Mouse (Mus musculus): ENCODE measurements around the gene Ifna5.
"Not testable (repeated sequence)": the region's sequence is repeated elsewhere in the genome, so short reads cannot be mapped to it uniquely, and the experiment has no call there.

The Ifna5 gene

DNA sequence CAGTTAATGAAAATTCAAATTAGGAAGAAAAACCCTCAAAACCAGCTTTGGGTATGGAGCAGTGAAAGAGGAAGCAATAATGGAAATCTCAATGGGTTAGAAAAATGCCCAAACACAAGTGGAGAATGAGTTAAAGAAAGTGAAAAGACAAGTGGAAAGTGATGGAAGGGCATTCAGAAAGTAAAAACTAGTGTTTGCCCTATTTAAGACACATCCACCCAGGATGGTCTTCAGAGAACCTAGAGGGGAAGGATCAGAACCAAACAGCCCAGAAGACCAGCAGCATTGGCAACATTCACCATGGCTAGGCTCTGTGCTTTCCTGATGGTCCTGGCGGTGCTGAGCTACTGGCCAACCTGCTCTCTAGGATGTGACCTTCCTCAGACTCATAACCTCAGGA, at the start of gene Ifna5:
TSS of gene Ifna5 (plus strand) at position 301 of the 400 bp plus-strand sequence.
- DNase-seq (ENCODE audit: low read depth) = not testable (repeated sequence)

DNA sequence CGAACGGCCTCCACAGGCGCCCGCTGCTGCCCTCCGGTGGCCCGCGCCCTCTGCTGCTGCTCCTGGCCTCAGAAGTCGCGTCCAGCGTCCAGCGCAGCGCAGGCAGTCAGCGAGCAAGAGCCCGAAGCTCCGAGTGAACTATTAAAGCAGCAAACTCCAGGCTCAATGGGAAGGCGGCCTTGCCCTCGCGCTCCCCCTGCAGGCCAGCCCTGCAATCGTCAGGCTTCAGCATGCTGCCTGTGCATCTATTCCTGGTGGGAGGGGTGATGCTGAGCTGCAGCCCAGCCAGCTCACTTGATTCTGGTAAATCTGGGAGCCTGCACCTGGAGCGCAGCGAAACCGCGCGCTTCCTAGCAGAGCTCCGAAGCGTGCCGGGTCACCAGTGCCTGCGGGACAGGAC, 46.9 kb upstream of the Ifna5 start, which contains the start of gene Gm13277:
TSS of gene Gm13277 (plus strand) at position 231 of the 400 bp plus-strand sequence.
- not testable (repeated sequence) for DNase-seq (ENCODE audit: low read depth)

DNA sequence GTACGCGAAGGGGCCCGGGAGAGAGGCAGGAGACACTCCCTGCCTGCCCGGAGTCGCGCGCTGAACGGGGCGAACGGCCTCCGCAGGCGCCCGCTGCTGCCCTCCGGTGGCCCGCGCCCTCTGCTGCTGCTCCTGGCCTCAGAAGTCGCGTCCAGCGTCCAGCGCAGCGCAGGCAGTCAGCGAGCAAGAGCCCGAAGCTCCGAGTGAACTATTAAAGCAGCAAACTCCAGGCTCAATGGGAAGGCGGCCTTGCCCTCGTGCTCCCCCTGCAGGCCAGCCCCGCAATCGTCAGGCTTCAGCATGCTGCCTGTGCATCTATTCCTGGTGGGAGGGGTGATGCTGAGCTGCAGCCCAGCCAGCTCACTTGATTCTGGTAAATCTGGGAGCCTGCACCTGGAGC, 44.1 kb upstream of the Ifna5 start, which contains the start of gene Gm13278:
TSS of gene Gm13278 (plus strand) at position 301 of the 400 bp plus-strand sequence.
- not testable (repeated sequence) for DNase-seq (ENCODE audit: low read depth)

DNA sequence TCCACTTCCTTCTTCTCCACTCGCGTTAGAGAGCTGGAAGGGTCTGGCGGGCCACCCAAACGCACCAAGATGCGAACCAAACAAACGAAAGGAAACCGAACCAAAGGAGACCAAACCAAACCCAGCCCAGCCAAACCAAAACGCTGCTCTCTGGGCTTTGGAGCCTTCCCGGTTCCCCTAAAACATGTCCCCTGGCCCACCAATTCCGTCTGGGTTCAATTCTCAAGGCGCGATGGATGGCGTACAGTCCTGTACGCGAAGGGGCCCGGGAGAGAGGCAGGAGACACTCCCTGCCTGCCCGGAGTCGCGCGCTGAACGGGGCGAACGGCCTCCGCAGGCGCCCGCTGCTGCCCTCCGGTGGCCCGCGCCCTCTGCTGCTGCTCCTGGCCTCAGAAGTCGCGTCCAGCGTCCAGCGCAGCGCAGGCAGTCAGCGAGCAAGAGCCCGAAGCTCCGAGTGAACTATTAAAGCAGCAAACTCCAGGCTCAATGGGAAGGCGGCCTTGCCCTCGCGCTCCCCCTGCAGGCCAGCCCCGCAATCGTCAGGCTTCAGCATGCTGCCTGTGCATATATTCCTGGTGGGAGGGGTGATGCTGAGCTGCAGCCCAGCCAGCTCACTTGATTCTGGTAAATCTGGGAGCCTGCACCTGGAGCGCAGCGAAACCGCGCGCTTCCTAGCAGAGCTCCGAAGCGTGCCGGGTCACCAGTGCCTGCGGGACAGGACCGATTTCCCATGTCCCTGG, 41.2 kb upstream of the Ifna5 start, which contains the start of gene Gm13275:
TSS of gene Gm13275 (plus strand) at position 552 of the 740 bp plus-strand sequence.
- DNase-seq (ENCODE audit: low read depth) = not testable (repeated sequence)

DNA sequence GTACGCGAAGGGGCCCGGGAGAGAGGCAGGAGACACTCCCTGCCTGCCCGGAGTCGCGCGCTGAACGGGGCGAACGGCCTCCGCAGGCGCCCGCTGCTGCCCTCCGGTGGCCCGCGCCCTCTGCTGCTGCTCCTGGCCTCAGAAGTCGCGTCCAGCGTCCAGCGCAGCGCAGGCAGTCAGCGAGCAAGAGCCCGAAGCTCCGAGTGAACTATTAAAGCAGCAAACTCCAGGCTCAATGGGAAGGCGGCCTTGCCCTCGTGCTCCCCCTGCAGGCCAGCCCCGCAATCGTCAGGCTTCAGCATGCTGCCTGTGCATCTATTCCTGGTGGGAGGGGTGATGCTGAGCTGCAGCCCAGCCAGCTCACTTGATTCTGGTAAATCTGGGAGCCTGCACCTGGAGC, 38.2 kb upstream of the Ifna5 start, which contains the start of gene Gm13279:
TSS of gene Gm13279 (plus strand) at position 301 of the 400 bp plus-strand sequence.
- not testable (repeated sequence) for DNase-seq (ENCODE audit: low read depth)

DNA sequence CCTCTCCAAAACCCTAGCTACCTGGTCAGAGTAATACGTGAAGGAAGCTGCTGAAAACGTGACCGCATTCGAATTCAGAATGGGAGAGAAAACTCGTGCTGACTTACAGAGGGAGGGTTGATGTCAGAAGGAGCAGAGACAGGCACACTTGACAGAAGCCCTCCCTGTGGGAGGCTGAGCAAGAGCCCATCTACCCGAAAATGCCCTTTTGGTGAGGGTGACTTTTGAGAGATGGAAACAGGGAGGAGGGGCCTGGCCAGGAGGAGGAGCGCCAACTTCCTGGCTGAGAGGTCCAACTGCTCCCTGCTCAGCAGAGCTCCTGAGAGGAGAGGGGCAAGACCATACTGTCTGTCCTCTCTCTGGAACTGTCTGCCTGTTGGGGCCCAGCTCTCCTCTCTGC, 36.0 kb upstream of the Ifna5 start, which contains the start of gene Gm13285:
TSS of gene Gm13285 (plus strand) at position 301 of the 400 bp plus-strand sequence.
- not testable (repeated sequence) for DNase-seq (ENCODE audit: low read depth)

DNA sequence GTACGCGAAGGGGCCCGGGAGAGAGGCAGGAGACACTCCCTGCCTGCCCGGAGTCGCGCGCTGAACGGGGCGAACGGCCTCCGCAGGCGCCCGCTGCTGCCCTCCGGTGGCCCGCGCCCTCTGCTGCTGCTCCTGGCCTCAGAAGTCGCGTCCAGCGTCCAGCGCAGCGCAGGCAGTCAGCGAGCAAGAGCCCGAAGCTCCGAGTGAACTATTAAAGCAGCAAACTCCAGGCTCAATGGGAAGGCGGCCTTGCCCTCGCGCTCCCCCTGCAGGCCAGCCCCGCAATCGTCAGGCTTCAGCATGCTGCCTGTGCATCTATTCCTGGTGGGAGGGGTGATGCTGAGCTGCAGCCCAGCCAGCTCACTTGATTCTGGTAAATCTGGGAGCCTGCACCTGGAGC, 32.4 kb upstream of the Ifna5 start, which contains the start of gene Gm13287:
TSS of gene Gm13287 (plus strand) at position 301 of the 400 bp plus-strand sequence.
- DNase-seq (ENCODE audit: low read depth) = not testable (repeated sequence)

DNA sequence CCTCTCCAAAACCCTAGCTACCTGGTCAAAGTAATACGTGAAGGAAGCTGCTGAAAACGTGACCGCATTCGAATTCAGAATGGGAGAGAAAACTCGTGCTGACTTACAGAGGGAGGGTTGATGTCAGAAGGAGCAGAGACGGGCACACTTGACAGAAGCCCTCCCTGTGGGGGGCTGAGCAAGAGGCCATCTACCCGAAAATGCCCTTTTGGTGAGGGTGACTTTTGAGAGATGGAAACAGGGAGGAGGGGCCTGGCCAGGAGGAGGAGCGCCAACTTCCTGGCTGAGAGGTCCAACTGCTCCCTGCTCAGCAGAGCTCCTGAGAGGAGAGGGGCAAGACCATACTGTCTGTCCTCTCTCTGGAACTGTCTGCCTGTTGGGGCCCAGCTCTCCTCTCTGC, 30.1 kb upstream of the Ifna5 start, which contains the start of gene Gm13288:
TSS of gene Gm13288 (plus strand) at position 301 of the 400 bp plus-strand sequence.
- DNase-seq (ENCODE audit: low read depth) = not testable (repeated sequence)

DNA sequence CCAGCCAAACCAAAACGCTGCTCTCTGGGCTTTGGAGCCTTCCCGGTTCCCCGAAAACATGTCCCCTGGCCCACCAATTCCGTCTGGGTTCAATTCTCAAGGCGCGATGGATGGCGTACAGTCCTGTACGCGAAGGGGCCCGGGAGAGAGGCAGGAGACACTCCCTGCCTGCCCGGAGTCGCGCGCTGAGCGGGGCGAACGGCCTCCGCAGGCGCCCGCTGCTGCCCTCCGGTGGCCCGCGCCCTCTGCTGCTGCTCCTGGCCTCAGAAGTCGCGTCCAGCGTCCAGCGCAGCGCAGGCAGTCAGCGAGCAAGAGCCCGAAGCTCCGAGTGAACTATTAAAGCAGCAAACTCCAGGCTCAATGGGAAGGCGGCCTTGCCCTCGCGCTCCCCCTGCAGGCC, 29.6 kb upstream of the Ifna5 start:
- DNase-seq (ENCODE audit: low read depth) = not testable (repeated sequence)

DNA sequence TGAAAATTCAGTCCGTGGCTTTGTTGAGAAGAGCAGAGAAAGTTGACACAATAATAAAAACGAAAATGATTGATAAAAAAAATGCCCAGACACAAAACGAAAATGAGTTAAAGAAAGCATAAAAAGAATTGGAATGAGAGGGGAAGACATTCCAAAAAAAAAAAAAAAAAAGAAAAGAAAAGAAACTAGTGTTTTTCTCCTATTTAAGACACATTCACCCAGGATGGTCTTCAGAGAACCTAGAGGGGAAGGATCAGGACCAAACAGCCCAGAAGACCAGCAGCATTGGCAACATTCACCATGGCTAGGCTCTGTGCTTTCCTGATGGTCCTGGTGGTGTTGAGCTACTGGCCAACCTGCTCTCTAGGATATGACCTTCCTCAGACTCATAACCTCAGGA, 19.4 kb upstream of the Ifna5 start, which contains the start of gene Ifna7:
TSS of gene Ifna7 (plus strand) at position 301 of the 400 bp plus-strand sequence.
- no peak for DNase-seq (ENCODE audit: low read depth)

DNA sequence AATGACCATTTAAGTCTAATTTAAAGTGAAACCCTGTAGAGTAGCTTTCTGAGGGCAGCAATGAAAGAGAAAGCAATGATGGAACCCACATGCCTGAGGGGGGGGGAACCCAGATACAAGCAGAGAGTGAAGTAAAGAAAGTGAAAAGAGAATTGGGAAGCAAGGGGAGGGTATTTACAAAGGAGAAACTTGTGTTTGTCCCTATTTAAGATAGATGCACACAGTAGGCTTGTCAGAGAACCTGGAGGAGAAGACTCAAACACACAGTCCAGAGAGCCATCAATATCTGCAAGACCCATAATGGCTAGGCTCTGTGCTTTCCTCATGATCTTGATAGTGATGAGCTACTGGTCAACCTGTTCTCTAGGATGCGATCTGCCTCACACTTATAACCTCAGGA, 15.7 kb upstream of the Ifna5 start, which contains the start of gene Ifna11:
TSS of gene Ifna11 (plus strand) at position 301 of the 400 bp plus-strand sequence.
- DNase-seq (ENCODE audit: low read depth) = no peak

DNA sequence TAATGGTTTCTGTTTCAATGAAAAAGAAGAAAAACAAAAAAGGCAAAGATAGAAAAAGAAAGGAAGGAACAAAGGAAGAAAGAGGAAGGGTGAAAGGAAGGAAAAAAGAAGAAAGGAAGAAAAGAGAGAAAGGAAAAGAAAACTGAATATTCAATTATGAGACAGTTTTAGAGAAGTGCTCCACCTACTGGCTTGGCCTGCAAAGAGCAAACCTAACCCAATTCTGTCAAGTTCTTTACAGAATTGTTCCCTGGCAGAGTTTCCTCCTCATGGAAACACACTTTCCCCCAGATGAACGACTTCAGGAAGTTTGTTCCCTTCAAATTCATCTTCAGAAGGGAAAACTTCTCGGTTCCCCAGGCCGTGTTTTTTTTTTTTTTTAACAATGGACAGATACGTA, 12.3 kb upstream of the Ifna5 start:
- peak; percentile 32 for DNase-seq (ENCODE audit: low read depth)

DNA sequence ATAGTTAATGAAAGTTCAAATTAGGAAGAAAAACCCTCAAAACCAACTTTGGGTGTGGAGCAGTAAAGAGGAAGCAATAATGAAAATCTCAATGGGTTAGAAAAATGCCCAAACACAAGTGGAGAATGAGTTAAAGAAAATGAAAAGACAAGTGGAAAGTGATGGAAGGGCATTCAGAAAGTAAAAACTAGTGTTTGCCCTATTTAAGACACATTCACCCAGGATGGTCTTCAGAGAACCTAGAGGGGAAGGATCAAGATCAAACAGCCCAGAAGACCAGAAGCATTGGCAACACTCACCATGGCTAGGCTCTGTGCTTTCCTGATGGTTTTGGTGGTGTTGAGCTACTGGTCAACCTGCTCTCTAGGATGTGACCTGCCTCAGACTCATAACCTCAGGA, 8.2 kb upstream of the Ifna5 start, which contains the start of gene Ifna6:
TSS of gene Ifna6 (plus strand) at position 301 of the 400 bp plus-strand sequence.
- not testable (repeated sequence) for DNase-seq (ENCODE audit: low read depth)

DNA sequence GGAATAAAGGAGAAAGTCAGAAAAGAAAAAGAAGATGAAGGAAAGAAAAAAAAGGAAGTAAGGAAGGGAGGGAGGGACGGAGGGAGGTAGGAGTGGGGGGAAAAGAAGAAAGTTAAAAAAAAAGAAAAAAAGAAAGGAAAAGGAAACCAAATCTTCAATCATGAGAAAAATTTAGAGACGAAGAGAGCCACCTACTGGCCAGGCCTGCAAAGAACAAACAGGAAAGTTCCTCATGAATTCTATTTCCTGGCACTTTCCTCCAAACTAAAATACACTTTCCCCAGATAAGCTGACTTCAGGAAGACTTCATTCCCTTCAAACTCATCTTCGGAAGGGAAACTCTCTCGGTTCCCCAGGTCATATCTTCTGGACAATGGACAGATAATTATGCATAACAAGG, 4.8 kb upstream of the Ifna5 start:
- DNase-seq (ENCODE audit: low read depth) = peak; percentile 61

DNA sequence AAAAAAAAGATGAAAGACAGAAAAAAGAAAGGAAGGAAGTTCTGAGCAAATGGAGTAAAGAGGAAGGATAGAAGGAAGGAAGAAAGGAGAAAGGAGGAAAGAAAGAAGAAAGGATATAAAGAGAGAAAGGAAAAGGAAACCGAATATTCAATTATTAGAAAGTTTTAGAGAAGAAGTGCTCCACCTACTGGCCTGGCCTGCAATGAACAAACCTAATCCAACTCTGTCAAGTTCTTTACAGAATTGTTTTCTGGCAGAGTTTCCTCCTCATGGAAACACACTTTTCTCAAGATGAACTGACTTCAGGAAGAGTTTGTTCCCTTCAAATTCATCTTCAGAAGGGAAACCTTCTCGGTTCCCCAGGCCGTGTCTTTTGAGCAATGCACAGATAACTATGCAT, 3.5 kb downstream of the Ifna5 start:
- DNase-seq (ENCODE audit: low read depth) = peak; percentile 52

DNA sequence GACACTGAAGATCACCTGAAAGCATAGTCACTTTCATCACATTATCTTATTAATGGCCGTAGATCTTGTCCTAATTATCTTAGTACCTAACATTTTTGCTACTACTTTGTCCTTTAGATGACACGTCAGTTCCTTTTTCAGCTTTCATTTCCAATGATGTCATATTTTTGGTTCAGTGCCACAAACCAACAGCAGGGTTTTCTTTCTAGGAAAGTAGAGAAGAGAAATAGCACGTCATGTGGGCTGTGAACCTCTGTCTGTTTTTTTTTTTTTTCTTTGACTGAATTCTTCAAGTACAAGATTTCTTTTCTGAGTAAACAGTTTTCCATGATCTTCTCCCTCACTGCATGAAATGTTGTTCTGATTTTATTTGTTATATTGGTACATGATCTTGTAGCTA, 4.7 kb downstream of the Ifna5 start:
- DNase-seq (ENCODE audit: low read depth) = peak; percentile 77

DNA sequence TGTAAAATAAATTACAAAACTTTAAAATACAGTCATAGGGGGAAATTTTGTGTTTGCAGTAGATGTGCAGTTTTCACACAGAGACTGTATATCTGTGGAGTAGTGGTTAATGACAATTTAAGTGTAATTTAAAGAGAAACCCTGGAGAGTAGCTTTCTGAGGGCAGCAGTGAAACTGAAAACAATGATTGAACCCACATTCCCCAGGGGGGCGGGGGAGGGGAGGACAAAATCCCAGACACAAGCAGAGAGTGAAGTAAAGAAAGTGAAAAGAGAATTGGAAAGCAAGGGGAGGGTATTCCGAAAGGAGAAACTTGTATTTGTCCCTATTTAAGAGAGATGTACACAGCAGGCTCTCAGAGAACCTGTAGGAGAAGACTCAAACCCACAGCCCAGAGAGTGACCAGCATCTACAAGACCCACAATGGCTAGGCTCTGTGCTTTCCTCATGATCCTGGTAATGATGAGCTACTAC, 6.2 kb downstream of the Ifna5 start, which contains the start of gene Ifna4:
TSS of gene Ifna4 (plus strand) at position 424 of the 474 bp plus-strand sequence.
- DNase-seq (ENCODE audit: low read depth) = no peak

DNA sequence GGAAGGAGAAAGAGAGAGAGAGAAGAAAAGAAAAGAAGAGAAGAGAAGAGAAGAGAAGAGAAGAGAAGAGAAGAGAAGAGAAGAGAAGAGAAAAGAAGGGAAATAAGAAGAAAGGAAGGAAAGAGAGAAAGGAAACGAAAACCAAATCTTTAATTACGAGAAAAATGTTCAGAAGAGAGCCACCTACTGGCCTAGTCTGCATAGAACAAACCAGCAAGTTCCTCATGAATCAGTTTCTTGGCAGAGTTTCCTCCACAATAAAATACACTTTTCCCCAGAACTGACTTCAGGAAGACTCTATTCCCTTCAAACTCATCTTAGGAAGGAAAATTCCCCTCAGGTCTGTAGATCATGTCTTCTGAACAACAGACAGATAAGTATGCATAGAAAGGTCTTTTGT, 10.0 kb downstream of the Ifna5 start:
- peak; percentile 61 for DNase-seq (ENCODE audit: low read depth)

DNA sequence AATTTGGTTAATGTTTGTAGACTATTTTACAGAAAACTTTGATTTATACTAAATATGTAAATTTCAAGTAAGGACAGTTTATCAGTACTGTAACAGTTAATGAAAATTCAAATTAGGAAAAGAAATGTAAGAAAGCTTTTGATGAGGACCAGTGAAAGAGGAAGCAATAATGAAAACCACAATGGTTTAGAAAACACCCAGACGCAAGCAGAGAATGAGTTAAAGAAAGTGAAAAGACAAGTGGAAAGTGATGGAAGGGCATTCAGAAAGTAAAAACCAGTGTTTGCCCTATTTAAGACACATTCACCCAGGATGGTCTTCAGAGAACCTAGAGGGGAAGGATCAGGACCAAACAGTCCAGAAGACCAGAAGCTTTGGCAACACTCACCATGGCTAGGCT, 14.4 kb downstream of the Ifna5 start, which contains the start of gene Ifna1:
TSS of gene Ifna1 (plus strand) at position 390 of the 400 bp plus-strand sequence.
- no peak for DNase-seq (ENCODE audit: low read depth)

DNA sequence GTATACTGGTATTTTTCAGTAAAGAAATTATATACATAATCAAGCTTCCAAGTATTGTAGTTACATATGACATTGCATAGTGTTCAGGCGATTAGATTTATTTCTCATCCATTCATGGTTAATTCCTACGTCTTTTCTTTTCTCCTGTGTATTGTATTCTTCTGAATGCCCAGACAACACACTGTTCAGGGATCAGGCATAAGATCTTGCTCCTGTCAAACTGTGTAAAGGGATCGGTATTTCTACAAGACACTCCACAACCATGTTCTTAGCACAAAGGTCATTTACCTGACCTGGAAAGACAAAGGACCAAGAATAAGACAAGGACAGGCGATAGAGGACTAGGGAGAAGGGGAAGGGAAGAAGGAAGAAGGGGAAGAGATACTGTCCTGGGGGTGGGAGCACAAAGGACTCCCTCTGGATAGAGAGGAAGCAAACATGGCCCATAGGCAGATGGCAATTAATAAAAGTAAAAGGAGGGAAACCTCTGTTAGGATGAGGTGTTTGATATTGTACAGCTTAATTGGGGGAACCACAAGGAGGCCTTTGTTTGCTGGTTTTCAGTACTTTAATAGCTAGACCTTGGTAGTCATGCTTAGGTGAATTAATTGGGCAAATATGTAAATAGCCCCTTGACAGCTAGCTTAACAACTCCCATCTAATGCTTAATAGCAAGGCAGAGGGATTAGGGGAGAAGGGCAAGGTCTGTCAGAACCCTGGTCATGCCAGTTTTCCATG, 15.9 kb downstream of the Ifna5 start:
- DNase-seq (ENCODE audit: low read depth) = no peak

DNA sequence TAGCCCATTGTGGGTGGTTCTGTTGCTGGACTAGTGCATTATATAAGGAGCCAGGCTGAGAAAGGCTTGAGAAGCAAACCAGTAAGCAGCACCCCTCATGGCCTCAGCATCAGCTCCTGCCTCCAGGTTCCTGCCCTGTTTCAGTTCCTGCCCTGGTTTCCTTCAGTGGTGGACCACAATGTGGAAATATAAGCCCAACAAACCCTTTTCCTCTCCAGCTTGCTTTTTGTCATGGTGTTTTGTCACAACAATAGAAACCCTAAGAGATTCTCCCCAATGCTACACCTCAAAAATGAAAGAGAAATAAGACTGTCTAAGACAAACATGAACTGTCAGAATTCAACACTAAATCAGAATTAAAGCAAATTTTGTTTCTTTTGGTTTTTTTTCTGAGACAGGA, 23.9 kb downstream of the Ifna5 start:
- peak; percentile 54 for DNase-seq (ENCODE audit: low read depth)

DNA sequence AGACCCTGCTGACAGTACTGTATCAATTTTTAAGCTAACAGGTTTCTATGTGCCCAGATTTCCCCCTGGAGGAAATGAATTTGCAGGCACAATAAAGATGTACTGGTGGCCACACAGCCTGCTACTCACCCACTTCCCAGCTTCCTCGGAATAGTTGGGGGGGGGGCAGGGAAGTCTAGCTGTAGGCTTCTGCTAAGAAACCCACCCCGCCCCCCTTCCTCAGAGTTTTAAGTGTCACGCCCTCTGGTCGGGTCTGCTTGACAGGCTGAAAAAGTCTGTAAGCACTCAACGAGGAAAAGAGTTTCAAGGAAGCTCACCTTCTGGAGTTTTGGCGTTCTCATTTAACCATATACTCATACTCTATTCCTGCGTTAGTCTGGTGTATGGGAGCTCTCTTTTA, 28.0 kb downstream of the Ifna5 start:
- peak; percentile 39 for DNase-seq (ENCODE audit: low read depth)
